Mouse (Mus musculus) frontal cortex, postnatal 25 days (tissue): ENCODE data around the gene Ptrhd1.

Experiments used
- DNase-seq, 2 experiments: peaks; one replicate each; pipeline ENCODE4 v3.0.0; 2022; ENCODE audit warnings: low spot score in 2 of 2

Ptrhd1 gene

GRCm38 (mm10) chr12:4245742-4246141 lies 11.9 kb downstream of the Ptrhd1 start:
- DNase-seq, result no peak

DNA sequence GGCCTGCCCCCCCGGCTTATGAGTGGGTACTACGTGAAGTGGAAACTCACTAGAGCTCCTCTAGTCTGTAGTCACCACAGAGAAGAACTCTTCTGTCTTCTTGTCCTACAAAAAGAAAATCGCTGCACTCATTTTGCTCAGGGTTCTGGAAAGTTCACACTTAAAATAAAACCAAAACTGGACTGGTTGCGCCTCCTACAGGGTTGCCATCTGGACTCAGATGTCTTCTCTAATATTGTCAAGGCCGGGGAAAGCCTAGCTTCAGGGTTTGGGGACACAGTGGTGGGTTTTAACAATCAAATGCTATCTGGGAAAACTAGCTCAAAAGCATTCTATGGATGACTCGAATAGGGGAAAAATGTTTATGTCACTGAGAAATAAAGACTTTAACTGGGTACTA lies 16.0 kb downstream of the Ptrhd1 start:
- no peak for DNase-seq

GRCm38 (mm10) chr12:4252742-4253655 lies 19.2 kb downstream of the Ptrhd1 start:
- DNase-seq, result no peak

GRCm38 (mm10) chr12:4267765-4268164 lies 33.9 kb downstream of the Ptrhd1 start:
- DNase-seq, result no peak

DNA sequence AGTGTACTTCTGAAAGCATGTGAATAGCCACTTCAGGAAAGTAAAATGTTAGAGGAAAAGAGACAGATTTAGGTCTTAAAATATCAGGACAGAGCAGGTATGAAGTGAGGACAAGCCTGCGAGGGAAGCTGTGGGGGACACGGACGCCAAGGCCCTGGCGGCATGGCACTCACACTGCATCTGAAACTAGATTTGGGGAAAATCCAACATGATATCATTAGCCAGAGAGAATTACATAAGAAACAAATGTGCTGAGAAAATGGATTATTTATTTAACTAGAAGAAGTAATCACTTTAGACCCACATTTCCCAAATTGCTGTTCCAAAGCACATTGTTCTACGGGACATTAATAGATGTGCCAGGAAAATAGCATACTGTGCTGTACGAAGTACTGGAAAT lies 37.3 kb downstream of the Ptrhd1 start:
- no peak for DNase-seq

- no peak for DNase-seq
Measured at GRCm38 (mm10) chr12:4278978-4279755, 45.3 kb downstream of the Ptrhd1 start.

- no peak for DNase-seq
Measured at GRCm38 (mm10) chr12:4279878-4280277, 46.1 kb downstream of the Ptrhd1 start.

- no peak for DNase-seq
Measured at GRCm38 (mm10) chr12:4285186-4285585, 51.4 kb downstream of the Ptrhd1 start.
